Mouse (Mus musculus): ENCODE measurements around the gene 1300017J02Rik. TPM values are rescaled to one million over a fixed set of nuclear protein-coding genes. Genes with fewer than 3 reads are reported as not detected.

The 1300017J02Rik gene
- polyA plus RNA-seq, 1 experiment from 2014 or later: 3.8 TPM

GRCm38 (mm10) chr9:103252906-103253305, 52.0 kb downstream of the 1300017J02Rik start:
- no peak overlapping the region for H3K9ac ChIP-seq
- no peak overlapping the region for H3K4me3 ChIP-seq
- no peak overlapping the region for H3K27ac ChIP-seq
- no peaks in the 10 kb centered on the region for H3K36me3 ChIP-seq
- H3K4me2 ChIP-seq (replicated peaks): no peak overlapping the region
- H3K9me3 ChIP-seq: no peaks in the 10 kb centered on the region
- H3K4me1 ChIP-seq: no peaks in the 10 kb centered on the region
- H3K27me3 ChIP-seq: no peaks in the 10 kb centered on the region
- 83% methylated on average over 5 of the region's 5 CpGs for WGBS
- no peak for ATAC-seq (ENCODE audit: insufficient number of reproducible peaks, insufficient read depth, low FRiP score, low TSS enrichment)

- no peaks in the 10 kb centered on the region for H3K36me3 ChIP-seq
- no peak overlapping the region for H3K4me2 ChIP-seq (replicated peaks)
- H3K27me3 ChIP-seq: no peaks in the 10 kb centered on the region
- H3K9ac ChIP-seq: no peak overlapping the region
- no peaks in the 10 kb centered on the region for H3K9me3 ChIP-seq
- 67% methylated on average over 4 of the region's 4 CpGs for WGBS
- no peak overlapping the region for H3K4me3 ChIP-seq
- no peaks in the 10 kb centered on the region for H3K4me1 ChIP-seq
- no peak for ATAC-seq (ENCODE audit: insufficient number of reproducible peaks, insufficient read depth, low FRiP score, low TSS enrichment)
- H3K27ac ChIP-seq: no peak overlapping the region
These were observed 56.3 kb downstream of the 1300017J02Rik start for GRCm38 (mm10) chr9:103248618-103249017.

- no peaks in the 10 kb centered on the region for H3K27me3 ChIP-seq
- no peaks in the 10 kb centered on the region for H3K36me3 ChIP-seq
- ATAC-seq (ENCODE audit: insufficient number of reproducible peaks, insufficient read depth, low FRiP score, low TSS enrichment): no peak
- WGBS: 84% methylated on average over 8 of the region's 8 CpGs
- H3K9me3 ChIP-seq: no peaks in the 10 kb centered on the region
- H3K4me2 ChIP-seq (replicated peaks): no peak overlapping the region
- H3K27ac ChIP-seq: no peak overlapping the region
- H3K4me3 ChIP-seq: no peak overlapping the region
- H3K4me1 ChIP-seq: no peaks in the 10 kb centered on the region
- H3K9ac ChIP-seq: no peak overlapping the region
These were observed 58.2 kb downstream of the 1300017J02Rik start for GRCm38 (mm10) chr9:103246526-103247168.

- no peak overlapping the region for H3K9ac ChIP-seq
- H3K27me3 ChIP-seq: no peaks in the 10 kb centered on the region
- no peaks in the 10 kb centered on the region for H3K36me3 ChIP-seq
- no peak overlapping the region for H3K4me2 ChIP-seq (replicated peaks)
- ATAC-seq (ENCODE audit: insufficient number of reproducible peaks, insufficient read depth, low FRiP score, low TSS enrichment): no peak
- WGBS: 95% methylated on average over 4 of the region's 4 CpGs
- no peak overlapping the region for H3K27ac ChIP-seq
- H3K4me1 ChIP-seq: no peaks in the 10 kb centered on the region
- no peak overlapping the region for H3K4me3 ChIP-seq
- H3K9me3 ChIP-seq: no peaks in the 10 kb centered on the region
These were observed 61.2 kb downstream of the 1300017J02Rik start for GRCm38 (mm10) chr9:103243640-103244039.

GRCm38 (mm10) chr9:103241206-103241605, 63.7 kb downstream of the 1300017J02Rik start:
- no peak for ATAC-seq (ENCODE audit: insufficient number of reproducible peaks, insufficient read depth, low FRiP score, low TSS enrichment)
- no peak overlapping the region for H3K27ac ChIP-seq
- no peak overlapping the region for H3K4me3 ChIP-seq
- WGBS: 78% methylated on average over 2 of the region's 2 CpGs
- H3K9ac ChIP-seq: no peak overlapping the region
- no peaks in the 10 kb centered on the region for H3K27me3 ChIP-seq
- no peaks in the 10 kb centered on the region for H3K4me1 ChIP-seq
- H3K9me3 ChIP-seq: no peaks in the 10 kb centered on the region
- H3K4me2 ChIP-seq (replicated peaks): no peak overlapping the region
- H3K36me3 ChIP-seq: no peaks in the 10 kb centered on the region

- Histone ChIP-seq H3K4me3 (no peak overlapping the region), H3K27me3 (no peaks in the 10 kb centered on the region), H3K27ac (no peak overlapping the region), H3K4me1 (no peaks in the 10 kb centered on the region), H3K9me3 (no peaks in the 10 kb centered on the region), H3K9ac (no peak overlapping the region), H3K36me3 (no peaks in the 10 kb centered on the region), H3K4me2 (replicated peaks) (no peak overlapping the region)
- no peak for ATAC-seq (ENCODE audit: insufficient number of reproducible peaks, insufficient read depth, low FRiP score, low TSS enrichment)
- 83% methylated on average over 6 of the region's 6 CpGs for WGBS
These were observed 65.4 kb downstream of the 1300017J02Rik start for GRCm38 (mm10) chr9:103239471-103239870.

GRCm38 (mm10) chr9:103234565-103235165, 70.2 kb downstream of the 1300017J02Rik start:
- no peak overlapping the region for H3K4me3 ChIP-seq
- no peak overlapping the region for H3K4me2 ChIP-seq (replicated peaks)
- no peaks in the 10 kb centered on the region for H3K27me3 ChIP-seq
- H3K9ac ChIP-seq: no peak overlapping the region
- H3K9me3 ChIP-seq: no peaks in the 10 kb centered on the region
- H3K36me3 ChIP-seq: no peaks in the 10 kb centered on the region
- H3K4me1 ChIP-seq: peaks cover 10% of the 10 kb centered on the region
- H3K27ac ChIP-seq: no peak overlapping the region
- no peak; the same call in 1 of the 2 replicates for ATAC-seq (ENCODE audit: insufficient number of reproducible peaks, insufficient read depth, low FRiP score, low TSS enrichment)
- WGBS: 52% methylated on average over 7 of the region's 7 CpGs

GRCm38 (mm10) chr9:103234059-103234458, 70.8 kb downstream of the 1300017J02Rik start:
- Histone ChIP-seq H3K27ac (no peak overlapping the region), H3K4me3 (no peak overlapping the region)
- WGBS: 67% methylated on average over 7 of the region's 7 CpGs

GRCm38 (mm10) chr9:103233006-103233395, 71.9 kb downstream of the 1300017J02Rik start:
- peaks cover 10% of the 10 kb centered on the region for H3K4me1 ChIP-seq
- no peaks in the 10 kb centered on the region for H3K36me3 ChIP-seq
- H3K27me3 ChIP-seq: no peaks in the 10 kb centered on the region
- H3K27ac ChIP-seq: no peak overlapping the region
- H3K9ac ChIP-seq: no peak overlapping the region
- no peak for ATAC-seq (ENCODE audit: insufficient number of reproducible peaks, insufficient read depth, low FRiP score, low TSS enrichment)
- no peak overlapping the region for H3K4me3 ChIP-seq
- 57% methylated on average over 7 of the region's 7 CpGs for WGBS
- no peaks in the 10 kb centered on the region for H3K9me3 ChIP-seq
- no peak overlapping the region for H3K4me2 ChIP-seq (replicated peaks)

More at GRCm38 (mm10) chr9:103234059-103234458, 70.8 kb downstream of the 1300017J02Rik start:
- no peak for ATAC-seq (ENCODE audit: insufficient number of reproducible peaks, insufficient read depth, low FRiP score, low TSS enrichment)
- no peaks in the 10 kb centered on the region for H3K9me3 ChIP-seq
- H3K9ac ChIP-seq: no peak overlapping the region
- H3K36me3 ChIP-seq: no peaks in the 10 kb centered on the region
- no peaks in the 10 kb centered on the region for H3K27me3 ChIP-seq
- H3K4me1 ChIP-seq: peaks cover 10% of the 10 kb centered on the region
- no peak overlapping the region for H3K4me2 ChIP-seq (replicated peaks)

GRCm38 (mm10) chr9:103232232-103233005, 72.5 kb downstream of the 1300017J02Rik start:
- Histone ChIP-seq H3K9me3 (no peaks in the 10 kb centered on the region), H3K4me3 (no peak overlapping the region), H3K27me3 (no peaks in the 10 kb centered on the region), H3K9ac (no peak overlapping the region), H3K36me3 (no peaks in the 10 kb centered on the region), H3K4me1 (peaks cover 10% of the 10 kb centered on the region), H3K27ac (no peak overlapping the region), H3K4me2 (replicated peaks) (no peak overlapping the region)
- no peak for ATAC-seq (ENCODE audit: insufficient number of reproducible peaks, insufficient read depth, low FRiP score, low TSS enrichment)
- WGBS: 84% methylated on average over 7 of the region's 7 CpGs

- ATAC-seq (ENCODE audit: insufficient number of reproducible peaks, insufficient read depth, low FRiP score, low TSS enrichment): no peak
- Histone ChIP-seq H3K36me3 (no peaks in the 10 kb centered on the region), H3K9me3 (no peaks in the 10 kb centered on the region), H3K4me3 (no peak within 1 kb of the TSS), H3K4me1 (peaks cover 10% of the 10 kb centered on the region), H3K4me2 (replicated peaks) (peak within 1 kb of the TSS; percentile 41), H3K27me3 (no peaks in the 10 kb centered on the region), H3K9ac (peak within 1 kb of the TSS; percentile 15; the same call in 1 of the 2 replicates), H3K27ac (peak within 1 kb of the TSS; percentile 46; the same call in 1 of the 2 replicates)
- WGBS: 49% methylated on average over 29 of the region's 29 CpGs
These were observed 74.5 kb downstream of the 1300017J02Rik start, which contains the start of the genes Gm20425 and Trf for GRCm38 (mm10) chr9:103230151-103230951. Gene Gm20425 (minus strand): TSS chr9:103230307. Gene Trf (minus strand): TSS chr9:103230444.

Measured in embryonic facial prominence, embryonic 12.5 days (tissue).